Mouse (Mus musculus) stomach, embryonic 14.5 days (tissue): Measurements from ENCODE around the gene Phkb. TPM values are rescaled to one million over a fixed set of nuclear protein-coding genes. Genes with fewer than 3 reads are reported as not detected.

Experiments used
- ATAC-seq: fragments of 200-750 bp; cut with Nextera tagmentation; 2 replicates; pipeline ENCODE4 v1.8.0; 2017; ENCODE audit warnings: low read depth, moderate TSS enrichment; ENCODE audit not compliant: insufficient number of reproducible peaks, insufficient read depth, low FRiP score
- H3K27ac ChIP-seq: fragments of 300-500 bp; sonication (generic); 2 replicates; pipeline ENCODE4 v1.5.1; 2014; ENCODE audit warnings: mild to moderate bottlenecking, low read length, moderate library complexity, mixed read lengths
- H3K27me3 ChIP-seq: fragments of 300-500 bp; sonication (generic); 2 replicates; pipeline ENCODE4 v1.6.1; 2014; ENCODE audit warnings: low read length, control low read depth, mixed read lengths; ENCODE audit not compliant: control insufficient read depth, insufficient read depth
- H3K36me3 ChIP-seq: fragments of 300-500 bp; sonication (generic); 2 replicates; pipeline ENCODE4 v1.6.1; 2014; ENCODE audit warnings: mild to moderate bottlenecking, control low read depth, low read length, moderate library complexity, mixed read lengths; ENCODE audit not compliant: control insufficient read depth, insufficient read depth
- H3K4me1 ChIP-seq: fragments of 300-500 bp; sonication (generic); 2 replicates; pipeline ENCODE4 v1.6.1; 2014; ENCODE audit warnings: low read length, control low read depth, mixed read lengths; ENCODE audit not compliant: control insufficient read depth, insufficient read depth
- H3K4me2 ChIP-seq: fragments of 300-500 bp; sonication (generic); replicated peaks from 2 replicates; pipeline ENCODE4 v1.6.1; 2014; ENCODE audit warnings: low read depth, low read length, control low read depth
- H3K4me3 ChIP-seq: fragments of 300-500 bp; sonication (generic); 2 replicates; pipeline ENCODE4 v1.5.1; 2014; ENCODE audit warnings: low read depth, low read length, control low read depth
- H3K9ac ChIP-seq: fragments of 300-500 bp; sonication (generic); replicated peaks from 2 replicates; pipeline ENCODE4 v1.6.1; 2014; ENCODE audit warnings: low read depth, mild to moderate bottlenecking, control low read depth, low read length, moderate library complexity, mixed read lengths
- H3K9me3 ChIP-seq: fragments of 300-500 bp; sonication (generic); 2 replicates; pipeline ENCODE4 v1.6.1; 2016; ENCODE audit warnings: low read depth, low read length, control low read depth; ENCODE audit not compliant: control insufficient read depth
- WGBS: fragments of 180-500 bp; shearing (Covaris S2); extraction: QIAGEN DNeasy Blood & Tissue Kit; methylation state at CpG from one replicate; pipeline ENCODE4 v1.1.7; 2014; 5-methylcytosine and 5-hydroxymethylcytosine counted together
- polyA plus RNA-seq: library from polyadenylated mRNA; unstranded; fragments of >200 nt; fragmentation: Nextera tagmentation; extraction: Ambion mirVana; gene quantifications from 2 replicates; pipeline ENCODE4 v1.2.1, GENCODE M21; 2014

Phkb gene
- polyA plus RNA-seq, 1 experiment from 2014 or later: 65.2 TPM

- no peak overlapping the region for H3K4me2 ChIP-seq
- H3K9me3 ChIP-seq: no peaks in the 10 kb centered on the region
- no peak for ATAC-seq
- no peaks in the 10 kb centered on the region for H3K36me3 ChIP-seq
- H3K27ac ChIP-seq: no peak overlapping the region
- WGBS: 99% methylated on average over 2 of the region's 2 CpGs
- H3K4me3 ChIP-seq: no peak overlapping the region
- no peaks in the 10 kb centered on the region for H3K4me1 ChIP-seq
- H3K27me3 ChIP-seq: no peaks in the 10 kb centered on the region
- H3K9ac ChIP-seq: no peak overlapping the region
Observed at GRCm38 (mm10) chr8:85897636-85898035, 56.9 kb downstream of the Phkb start.

GRCm38 (mm10) chr8:85924991-85925390 is 84.2 kb downstream of the Phkb start:
- no peak for ATAC-seq
- H3K27ac ChIP-seq: no peak overlapping the region
- H3K4me3 ChIP-seq: no peak overlapping the region

GRCm38 (mm10) chr8:85925574-85925973 is 84.8 kb downstream of the Phkb start:
- ATAC-seq: no peak
- Histone ChIP-seq H3K4me2 (no peak overlapping the region), H3K4me1 (no peaks in the 10 kb centered on the region), H3K9ac (no peak overlapping the region), H3K9me3 (no peaks in the 10 kb centered on the region), H3K36me3 (no peaks in the 10 kb centered on the region), H3K27ac (no peak overlapping the region), H3K4me3 (no peak overlapping the region), H3K27me3 (no peaks in the 10 kb centered on the region)
- WGBS: 69% methylated on average over 1 of the region's 1 CpGs

More at GRCm38 (mm10) chr8:85924991-85925390, 84.2 kb downstream of the Phkb start:
- Histone ChIP-seq H3K36me3 (no peaks in the 10 kb centered on the region), H3K27me3 (no peaks in the 10 kb centered on the region), H3K9me3 (no peaks in the 10 kb centered on the region), H3K4me1 (no peaks in the 10 kb centered on the region), H3K4me2 (no peak overlapping the region), H3K9ac (no peak overlapping the region)

- Histone ChIP-seq H3K4me1 (no peaks in the 10 kb centered on the region), H3K36me3 (no peaks in the 10 kb centered on the region), H3K27ac (no peak overlapping the region), H3K4me3 (no peak overlapping the region), H3K4me2 (no peak overlapping the region), H3K9me3 (no peaks in the 10 kb centered on the region), H3K27me3 (no peaks in the 10 kb centered on the region), H3K9ac (no peak overlapping the region)
- no peak for ATAC-seq
- 55% methylated on average over 3 of the region's 3 CpGs for WGBS
Observed at GRCm38 (mm10) chr8:85926107-85926506, 85.3 kb downstream of the Phkb start.

DNA sequence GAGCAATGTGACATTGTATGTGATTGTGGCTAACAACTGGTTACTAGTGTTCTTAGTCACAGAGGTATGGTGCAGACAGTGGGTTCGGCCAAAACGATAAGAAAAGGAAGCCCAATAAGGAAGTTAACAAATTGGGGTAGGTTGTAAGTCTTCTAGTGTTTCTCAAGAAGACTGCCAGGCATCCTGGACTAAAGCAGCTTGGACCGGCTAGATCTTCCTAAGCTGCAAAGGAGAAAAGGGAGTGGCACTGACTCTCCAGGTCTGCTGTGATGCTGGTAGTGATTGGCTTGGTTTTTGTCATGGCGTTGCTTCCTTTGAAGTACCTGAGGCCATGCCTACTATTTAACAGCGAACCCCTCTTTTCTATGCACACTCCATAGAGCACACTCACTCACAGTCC is 95.4 kb downstream of the Phkb start:
- no peaks in the 10 kb centered on the region for H3K27me3 ChIP-seq
- no peaks in the 10 kb centered on the region for H3K9me3 ChIP-seq
- peaks cover 3% of the 10 kb centered on the region for H3K36me3 ChIP-seq
- 92% methylated on average over 5 of the region's 5 CpGs for WGBS
- H3K4me1 ChIP-seq: no peaks in the 10 kb centered on the region
- H3K4me2 ChIP-seq: no peak overlapping the region
- no peak overlapping the region for H3K4me3 ChIP-seq
- no peak overlapping the region for H3K27ac ChIP-seq
- ATAC-seq: no peak
- H3K9ac ChIP-seq: no peak overlapping the region

DNA sequence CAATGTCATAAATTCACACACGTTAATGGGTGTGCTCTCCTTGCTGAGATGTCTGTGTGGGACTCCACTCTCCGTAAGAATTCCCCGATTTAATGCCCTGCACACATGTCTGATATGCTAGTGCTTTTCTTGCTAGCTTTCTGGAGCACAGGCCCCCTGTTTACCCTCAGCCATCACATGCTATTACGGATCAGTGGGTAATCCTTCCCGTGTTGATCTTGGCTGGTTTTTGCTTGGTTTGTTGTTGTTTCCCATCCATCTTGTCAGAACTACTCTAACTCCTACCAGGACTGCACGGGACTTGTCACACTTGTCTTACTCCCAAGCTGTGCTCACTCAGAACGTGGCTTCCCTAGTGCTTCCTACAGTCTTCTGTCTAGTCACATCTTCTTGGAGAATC is 96.6 kb downstream of the Phkb start:
- Histone ChIP-seq H3K27me3 (no peaks in the 10 kb centered on the region), H3K27ac (no peak overlapping the region), H3K4me3 (no peak overlapping the region), H3K9ac (no peak overlapping the region), H3K36me3 (peaks cover 9% of the 10 kb centered on the region), H3K4me2 (no peak overlapping the region), H3K9me3 (no peaks in the 10 kb centered on the region), H3K4me1 (no peaks in the 10 kb centered on the region)
- WGBS: 70% methylated on average over 7 of the region's 7 CpGs
- no peak for ATAC-seq

DNA sequence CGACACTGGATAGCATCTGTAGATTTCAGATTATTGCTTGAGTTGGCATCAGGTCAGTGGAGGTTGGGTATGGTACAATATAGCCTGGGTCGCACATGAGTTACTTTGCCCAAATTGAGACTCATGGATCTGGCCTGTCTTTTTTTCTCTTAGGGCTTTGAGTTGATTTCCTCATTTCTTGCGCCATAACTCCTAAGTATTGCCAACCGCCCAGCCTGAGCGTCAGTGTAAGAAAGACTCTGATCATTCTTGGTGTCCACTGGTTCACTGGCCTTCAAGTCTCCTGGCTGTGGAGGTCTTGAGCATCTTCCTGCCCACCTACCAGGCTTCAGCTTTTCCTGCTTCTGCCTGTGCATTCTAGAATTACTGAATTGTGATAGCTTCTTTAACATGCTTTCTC is 104.1 kb downstream of the Phkb start:
- H3K4me3 ChIP-seq: no peak overlapping the region
- H3K9me3 ChIP-seq: no peaks in the 10 kb centered on the region
- H3K27ac ChIP-seq: no peak overlapping the region
- no peaks in the 10 kb centered on the region for H3K4me1 ChIP-seq
- H3K9ac ChIP-seq: no peak overlapping the region
- no peak for ATAC-seq
- 97% methylated on average over 5 of the region's 5 CpGs for WGBS
- no peak overlapping the region for H3K4me2 ChIP-seq
- H3K27me3 ChIP-seq: no peaks in the 10 kb centered on the region
- peaks cover 6% of the 10 kb centered on the region for H3K36me3 ChIP-seq

DNA sequence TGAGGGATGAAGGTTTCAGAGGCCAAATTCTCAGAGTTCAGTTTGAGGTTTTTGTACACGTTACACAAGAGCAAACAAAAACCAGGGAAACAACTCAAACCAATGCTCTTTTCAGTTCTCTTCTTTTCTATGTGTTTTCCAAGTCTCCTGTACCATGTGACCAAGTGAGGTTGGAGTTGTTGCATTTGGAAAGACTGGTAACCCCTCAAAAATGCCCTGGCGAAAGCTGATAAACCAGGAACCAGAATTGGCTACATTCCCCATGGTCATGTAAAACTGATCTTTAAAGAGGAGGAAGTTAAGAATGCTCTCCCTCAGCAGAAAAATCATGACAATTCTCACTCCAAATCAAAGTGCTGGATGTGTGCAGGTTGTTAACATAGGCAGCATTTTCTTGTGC is 117.6 kb downstream of the Phkb start:
- H3K9me3 ChIP-seq: no peaks in the 10 kb centered on the region
- ATAC-seq: no peak
- 84% methylated on average over 2 of the region's 2 CpGs for WGBS
- H3K36me3 ChIP-seq: no peaks in the 10 kb centered on the region
- H3K27me3 ChIP-seq: no peaks in the 10 kb centered on the region
- no peak overlapping the region for H3K4me2 ChIP-seq
- no peaks in the 10 kb centered on the region for H3K4me1 ChIP-seq
- no peak overlapping the region for H3K9ac ChIP-seq
- H3K27ac ChIP-seq: no peak overlapping the region
- no peak overlapping the region for H3K4me3 ChIP-seq

DNA sequence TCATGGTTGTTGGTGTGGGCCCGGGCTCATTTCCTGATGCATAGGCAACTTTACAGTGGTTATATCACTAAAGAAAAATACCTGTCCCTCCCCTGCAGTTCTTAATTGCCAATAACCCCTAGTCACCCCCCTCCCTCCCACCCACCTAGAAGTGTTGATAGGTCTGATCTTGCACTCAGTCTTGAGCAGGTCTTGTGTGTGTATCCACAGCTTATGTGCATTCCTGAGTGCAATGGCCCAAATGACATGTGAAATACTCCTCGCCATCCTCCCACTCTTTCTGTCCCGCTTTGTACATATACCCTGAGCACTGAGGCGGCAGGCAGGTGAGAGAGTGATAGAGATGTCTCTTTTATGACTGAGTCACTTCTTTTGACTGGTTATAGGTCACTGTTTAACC is 119.1 kb downstream of the Phkb start:
- no peak overlapping the region for H3K4me3 ChIP-seq
- no peaks in the 10 kb centered on the region for H3K4me1 ChIP-seq
- no peaks in the 10 kb centered on the region for H3K9me3 ChIP-seq
- no peaks in the 10 kb centered on the region for H3K27me3 ChIP-seq
- no peaks in the 10 kb centered on the region for H3K36me3 ChIP-seq
- 90% methylated on average over 4 of the region's 4 CpGs for WGBS
- no peak overlapping the region for H3K27ac ChIP-seq
- H3K9ac ChIP-seq: no peak overlapping the region
- ATAC-seq: no peak
- no peak overlapping the region for H3K4me2 ChIP-seq
